Mouse (Mus musculus) thymus, postnatal 10 days (tissue): ENCODE measurements around the gene Arf5.
A peak's percentile ranks its signal among the peaks of the same experiment; 100 is the strongest.

Experiments used
- DNase-seq, 2 experiments: peaks; one replicate each; pipeline ENCODE4 v3.0.0; 2021; ENCODE audit warnings: low spot score in 2 of 2

Arf5 gene

DNA sequence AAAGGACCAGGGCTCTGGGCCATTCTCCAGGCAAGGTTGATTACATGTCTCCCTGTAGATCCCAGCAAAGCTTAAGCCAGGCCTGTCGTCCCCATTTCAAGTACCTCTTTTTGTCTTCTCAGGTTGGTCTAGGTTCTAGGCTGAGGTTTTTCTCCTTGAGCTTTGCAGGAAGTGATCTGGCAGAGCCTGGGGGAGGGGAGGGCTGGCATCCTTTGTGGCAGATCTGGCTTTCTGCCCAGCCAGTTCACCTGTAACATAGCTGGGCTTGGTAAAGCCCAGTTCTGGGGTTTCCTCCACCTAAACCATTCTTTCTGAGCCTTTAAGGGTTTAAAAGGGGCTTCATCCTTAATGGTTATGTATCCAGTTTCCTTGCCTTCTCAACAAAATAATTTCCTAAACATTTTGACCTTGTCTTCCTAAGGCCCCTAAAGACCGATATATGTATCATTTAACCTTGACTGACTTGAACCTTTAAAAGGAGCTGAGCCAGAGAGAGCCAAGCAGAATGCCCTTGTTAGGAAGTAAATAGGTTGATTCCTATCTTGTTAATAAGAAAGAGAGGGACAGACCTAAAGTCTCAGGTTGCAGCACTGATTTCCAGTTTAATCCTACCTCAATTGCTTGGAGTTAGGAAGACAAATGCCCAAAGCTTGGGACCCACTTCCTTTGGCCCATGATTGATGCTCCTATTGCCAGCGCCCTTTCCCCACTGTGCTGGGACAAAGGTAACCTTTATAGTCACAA, 3.9 kb downstream of the Arf5 start, which contains the start of gene Fscn3:
TSS of gene Fscn3 (plus strand) at position 694 of the 744 bp plus-strand sequence.
- DNase-seq, result peak; percentile 22 to 43

DNA sequence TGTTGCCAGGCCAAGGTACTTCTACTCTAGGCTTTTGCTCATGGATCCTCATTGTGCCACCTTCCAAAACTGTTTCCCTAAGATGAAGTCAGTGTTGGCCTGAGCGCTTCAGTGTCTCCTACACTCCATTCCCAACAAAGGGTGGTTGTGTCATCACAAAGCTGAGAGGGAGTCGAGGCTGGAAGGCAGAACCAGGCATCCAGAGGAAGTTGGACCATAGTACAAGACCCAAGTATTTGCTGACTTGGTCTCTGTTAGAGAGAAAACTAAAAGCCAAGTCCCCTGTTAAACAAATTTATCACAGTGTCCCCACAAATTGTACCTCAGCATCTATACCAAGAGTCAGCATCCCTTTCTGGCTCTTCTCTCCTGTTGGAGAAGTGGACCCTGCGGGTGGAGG, 4.9 kb downstream of the Arf5 start, which contains the start of gene Gcc1:
TSS of gene Gcc1 (minus strand) at position 101 of the 400 bp plus-strand sequence.
- DNase-seq, result no peak

DNA sequence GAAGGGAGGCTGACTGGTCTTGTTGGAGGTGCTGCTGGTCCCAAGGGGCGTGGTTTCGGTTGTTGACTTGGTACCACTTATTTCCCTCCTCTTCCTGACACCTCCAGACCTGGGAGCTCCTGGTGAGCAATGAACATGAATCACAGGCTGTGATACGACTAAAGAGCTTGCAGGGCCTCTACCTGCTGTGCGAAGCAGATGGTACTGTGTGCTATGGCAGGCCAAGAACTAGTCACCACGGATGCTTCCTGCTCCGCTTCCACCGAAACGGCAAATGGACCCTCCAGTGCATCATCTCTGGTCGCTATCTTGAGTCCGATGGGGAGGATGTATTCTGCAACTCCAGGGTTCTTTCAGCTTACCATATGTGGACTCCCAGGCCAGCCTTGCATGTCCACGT, 6.5 kb downstream of the Arf5 start:
- DNase-seq, result no peak

DNA sequence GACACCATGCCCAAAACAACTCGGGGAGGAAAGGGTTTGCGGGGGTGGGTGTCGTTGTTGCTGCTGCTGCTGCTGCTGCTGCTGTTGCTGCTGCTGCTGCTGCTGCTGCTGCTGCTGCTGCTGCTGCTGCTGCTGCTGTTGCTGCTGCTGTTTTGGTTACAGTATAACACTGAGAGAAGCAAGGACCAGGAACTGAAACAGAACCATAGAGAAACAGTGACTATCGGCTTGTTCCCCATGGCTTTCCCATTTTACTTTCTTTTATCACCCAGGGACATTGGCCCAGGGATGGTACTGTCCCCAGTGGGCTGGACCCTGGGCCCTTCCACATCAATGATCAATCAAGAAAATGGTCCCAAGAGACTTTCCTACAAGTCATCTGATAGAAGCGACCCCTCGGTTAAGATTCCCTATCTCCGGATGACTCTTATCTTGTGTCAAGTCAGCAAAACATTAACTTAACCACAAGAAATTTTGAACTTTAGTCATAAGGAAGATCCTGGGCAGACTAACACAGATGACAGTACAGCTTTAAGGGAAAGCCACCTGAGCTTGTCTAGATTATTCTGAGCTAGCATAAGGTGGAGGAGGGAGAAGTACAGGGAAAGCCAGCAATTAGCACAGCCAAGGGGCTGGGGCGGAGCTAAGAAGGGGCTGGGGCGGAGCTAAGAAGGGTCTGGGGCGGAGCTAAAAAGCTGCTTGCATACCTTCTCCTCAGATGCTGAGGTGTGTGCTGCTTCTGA, 7.6 kb downstream of the Arf5 start:
- DNase-seq, result no peak

DNA sequence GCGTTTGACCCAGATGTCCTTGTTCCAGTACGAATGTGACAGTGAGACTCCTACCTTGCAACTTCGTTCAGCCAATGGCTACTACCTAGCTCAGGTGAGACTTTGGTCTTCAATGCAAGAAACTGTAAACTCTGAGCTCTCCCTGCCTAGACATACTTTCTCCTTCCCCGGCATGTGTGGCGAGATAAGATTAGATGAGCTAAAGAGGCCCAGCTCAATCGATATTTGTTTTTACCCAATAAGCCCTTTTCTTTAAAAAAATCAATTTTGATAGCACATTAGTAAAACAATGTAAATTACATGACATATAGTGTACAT, 8.1 kb downstream of the Arf5 start:
- DNase-seq, result no peak

DNA sequence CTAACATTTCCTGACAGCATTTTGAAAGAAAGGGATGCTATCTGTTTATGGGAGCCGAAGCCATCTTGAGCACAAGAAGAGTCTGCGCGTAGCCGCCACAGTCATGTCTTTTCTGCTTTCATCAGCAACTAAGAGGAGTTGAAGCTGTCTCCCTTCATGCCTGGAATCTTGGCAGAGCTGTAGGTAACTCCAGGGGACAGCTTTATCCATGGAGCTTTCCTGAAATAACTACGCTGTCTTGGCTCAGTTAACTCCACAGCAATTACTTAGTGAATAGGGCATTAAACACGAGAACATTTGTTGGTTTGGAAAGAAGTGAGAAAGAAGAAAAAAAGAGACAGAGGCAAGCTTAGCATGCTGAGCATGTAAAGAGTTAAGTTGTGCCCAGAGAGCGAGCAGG, 24.6 kb downstream of the Arf5 start:
- DNase-seq, result no peak

DNA sequence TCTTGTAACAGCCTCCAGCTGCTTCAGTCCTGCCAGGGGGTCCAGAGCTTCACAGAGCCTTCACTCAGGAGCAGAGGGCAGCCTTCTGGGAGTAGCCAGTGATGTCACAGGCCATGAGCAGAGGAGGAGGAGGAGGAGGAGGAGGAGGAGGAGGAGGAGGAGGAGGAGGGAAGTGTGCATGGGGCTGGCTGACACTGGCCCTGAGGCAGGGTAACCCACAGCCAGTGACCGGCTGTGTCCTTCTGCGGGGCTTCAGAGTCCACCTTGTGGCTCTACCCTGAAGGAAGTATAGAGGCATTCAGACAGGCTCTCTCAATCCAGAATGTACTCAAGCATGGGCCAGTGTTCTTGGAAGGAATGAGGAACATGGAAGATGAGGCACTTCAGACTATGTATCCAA, 25.9 kb downstream of the Arf5 start, which contains the start of gene Pax4:
TSS of gene Pax4 (minus strand) at position 101 of the 400 bp plus-strand sequence.
- no peak for DNase-seq

DNA sequence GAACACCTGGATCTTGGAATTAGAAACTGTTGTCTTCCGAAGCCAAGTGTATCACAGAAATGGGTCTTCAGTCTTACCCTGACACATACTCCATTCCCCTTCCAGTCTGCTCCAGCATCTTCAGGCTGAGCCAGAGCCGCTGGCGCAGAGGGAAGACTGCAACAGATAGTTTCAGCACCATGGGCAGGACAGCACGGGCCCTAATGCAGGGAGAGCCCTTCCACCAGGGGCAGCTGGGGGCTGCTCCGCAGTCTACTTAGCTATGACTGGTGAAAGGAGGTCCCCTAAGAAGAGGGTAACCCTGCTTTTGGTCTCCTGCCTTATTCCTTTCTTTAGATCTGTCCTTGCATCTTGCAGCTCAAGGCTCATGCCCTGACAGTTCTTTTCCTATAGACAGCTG, 27.1 kb downstream of the Arf5 start:
- DNase-seq, result no peak

DNA sequence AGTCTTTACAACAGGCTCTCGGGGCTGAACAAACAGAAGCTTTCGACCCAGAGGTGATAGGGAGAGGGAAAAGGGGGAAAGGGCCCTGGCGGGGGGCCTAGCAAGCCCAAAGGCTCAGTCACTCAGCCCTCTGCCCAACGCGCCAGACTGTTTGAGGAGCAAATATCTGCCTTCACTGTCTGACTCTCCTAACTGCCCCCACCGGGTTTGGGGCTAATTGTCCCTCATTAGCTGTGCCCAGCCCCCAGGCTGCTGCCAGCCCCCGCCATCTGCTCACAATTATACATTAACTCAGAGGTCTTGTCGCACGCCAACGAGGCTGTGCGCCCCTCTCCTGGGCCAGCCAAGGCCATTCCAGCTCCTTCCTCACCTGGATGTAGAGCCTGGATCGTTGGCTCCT, 27.6 kb downstream of the Arf5 start:
- no peak for DNase-seq

DNA sequence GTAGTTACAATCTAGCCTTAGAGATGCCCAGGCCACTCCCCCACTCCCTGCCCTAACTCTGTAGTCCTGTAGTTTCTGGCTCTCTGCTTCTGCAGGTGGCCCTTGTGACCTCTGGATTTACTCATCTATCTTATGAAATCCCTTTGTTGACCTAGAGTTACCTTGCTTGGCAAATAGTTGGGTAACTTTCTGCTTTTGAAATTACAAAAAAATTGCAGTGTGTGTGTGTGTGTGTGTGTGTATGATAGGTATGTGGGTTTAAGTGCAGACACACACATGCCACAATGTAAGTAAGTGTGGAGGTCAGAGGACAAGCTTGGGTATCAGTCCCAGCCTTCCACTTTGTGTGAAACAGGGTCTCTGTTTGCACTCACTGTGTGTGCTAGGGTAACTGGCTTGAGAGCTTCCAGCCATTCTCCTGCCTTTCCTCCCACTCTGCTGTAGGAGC, 35.9 kb downstream of the Arf5 start:
- DNase-seq, result no peak

DNA sequence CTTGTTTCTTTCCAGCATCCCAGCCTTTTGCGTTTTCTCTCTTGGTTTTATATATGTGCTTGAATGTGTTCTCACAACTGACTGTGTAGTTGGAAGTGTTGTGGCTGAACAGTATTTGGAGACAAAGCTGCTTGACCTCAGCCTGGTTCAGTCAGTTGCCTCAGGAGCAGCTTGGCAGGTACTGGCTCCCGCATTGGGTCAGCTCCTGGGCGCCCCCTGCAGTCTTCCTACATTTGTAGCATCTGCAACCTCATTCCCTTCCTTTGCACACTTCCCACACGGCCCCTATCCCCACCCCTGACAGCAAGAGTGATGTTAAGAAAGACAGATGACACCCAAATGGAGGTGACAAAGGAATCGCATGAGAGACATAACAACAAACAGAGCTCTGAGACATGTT, 37.2 kb downstream of the Arf5 start:
- DNase-seq, result peak in 1 of 2 experiments; percentile 49

DNA sequence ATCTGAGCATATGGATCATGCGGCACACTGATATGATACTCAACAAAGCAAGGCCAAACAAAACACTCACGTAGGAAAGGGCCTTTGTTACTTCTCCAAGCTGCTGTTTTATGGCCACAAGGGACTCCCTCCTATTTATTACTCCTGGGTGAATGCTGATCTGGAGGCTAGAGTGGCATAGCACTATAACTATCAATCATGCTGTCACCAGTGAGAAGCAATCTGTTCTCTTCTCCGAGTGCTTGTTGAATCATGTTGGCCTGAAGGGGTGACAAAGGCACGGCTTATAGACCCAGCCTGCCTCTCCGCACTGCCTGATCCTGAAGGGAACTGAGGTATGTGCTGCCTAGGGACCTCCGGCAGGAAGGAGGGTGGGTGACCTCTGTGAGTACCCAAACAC, 41.3 kb downstream of the Arf5 start:
- DNase-seq, result no peak

DNA sequence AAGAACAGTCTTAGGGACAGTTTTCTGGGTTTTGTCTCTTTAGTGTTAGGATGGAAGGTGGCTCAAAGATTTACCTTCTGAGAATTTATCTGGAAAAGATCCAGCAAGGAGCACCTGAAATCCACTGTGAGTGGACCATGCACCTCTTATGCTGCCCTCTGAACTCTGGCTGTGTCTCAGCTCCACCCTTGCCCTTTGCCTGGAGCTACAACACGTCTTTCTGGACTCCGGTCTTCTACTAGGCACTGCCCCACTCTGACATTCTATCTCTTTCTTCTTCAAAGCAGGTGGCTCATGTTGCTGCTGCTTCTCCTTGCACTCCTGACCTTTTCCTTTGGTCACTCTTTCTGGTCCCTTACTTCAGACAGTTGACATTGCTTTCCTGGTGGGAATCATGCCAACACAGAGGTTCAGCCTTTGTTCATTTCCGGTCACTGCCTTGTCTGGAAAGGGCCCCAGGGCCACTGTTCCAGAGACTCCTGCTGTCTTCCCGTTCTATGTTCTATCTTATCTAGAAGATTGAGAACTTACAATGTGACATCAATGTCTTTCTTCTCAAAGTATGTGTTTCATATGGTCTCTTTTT, 46.8 kb downstream of the Arf5 start:
- DNase-seq, result no peak

DNA sequence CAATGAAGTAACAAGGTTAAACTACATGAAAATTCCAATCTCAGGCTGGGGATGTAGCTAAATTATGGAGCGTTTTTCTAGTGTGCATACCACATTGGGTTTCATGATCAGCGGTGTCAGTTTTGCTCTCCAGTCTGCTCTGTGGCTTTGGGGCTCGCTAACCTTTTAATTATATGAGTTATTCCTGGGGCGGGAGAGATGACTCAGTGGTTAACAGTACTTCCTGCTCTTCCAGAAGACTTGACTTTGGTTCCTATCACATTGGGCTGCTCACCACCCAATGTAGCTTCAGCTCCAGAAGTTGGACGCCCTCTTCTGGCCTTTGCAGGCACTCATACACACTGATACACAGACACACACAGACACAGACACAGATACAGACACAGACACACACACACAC, 47.3 kb downstream of the Arf5 start:
- DNase-seq, result no peak

DNA sequence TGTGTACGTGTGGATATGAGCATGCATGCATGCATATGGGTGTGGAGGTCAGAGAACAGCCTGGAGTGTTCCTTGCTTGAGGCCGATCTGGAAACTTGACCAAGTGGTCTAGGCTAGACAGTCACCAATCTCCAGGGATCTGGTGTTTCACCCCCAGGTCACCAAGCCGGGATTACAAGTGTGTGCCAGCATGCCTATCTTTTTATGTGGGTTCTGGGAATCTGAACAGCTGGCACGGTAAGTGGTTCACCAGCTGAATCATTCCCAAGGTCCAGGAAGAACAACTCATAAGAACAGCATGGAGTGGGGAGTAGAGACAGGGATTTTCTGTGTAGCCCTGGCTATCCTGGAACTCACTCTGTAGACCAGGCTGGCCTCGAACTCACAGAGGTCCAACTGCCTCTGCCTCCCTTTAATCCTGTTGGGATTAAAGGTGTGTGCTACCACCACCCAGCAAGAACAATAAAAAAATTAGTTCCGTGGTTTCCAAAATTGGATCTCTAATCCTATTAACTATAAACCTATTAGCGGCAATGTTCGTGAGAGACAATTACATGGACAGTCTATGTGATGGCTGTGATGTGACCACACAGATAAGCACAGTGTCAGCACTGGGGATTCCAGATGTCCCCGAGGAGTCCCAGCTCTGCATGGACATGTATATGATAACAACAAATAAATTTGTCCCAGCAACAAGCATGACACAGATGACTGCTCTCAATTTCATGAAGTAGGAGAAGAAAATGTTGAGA, 48.1 kb downstream of the Arf5 start:
- no peak for DNase-seq

DNA sequence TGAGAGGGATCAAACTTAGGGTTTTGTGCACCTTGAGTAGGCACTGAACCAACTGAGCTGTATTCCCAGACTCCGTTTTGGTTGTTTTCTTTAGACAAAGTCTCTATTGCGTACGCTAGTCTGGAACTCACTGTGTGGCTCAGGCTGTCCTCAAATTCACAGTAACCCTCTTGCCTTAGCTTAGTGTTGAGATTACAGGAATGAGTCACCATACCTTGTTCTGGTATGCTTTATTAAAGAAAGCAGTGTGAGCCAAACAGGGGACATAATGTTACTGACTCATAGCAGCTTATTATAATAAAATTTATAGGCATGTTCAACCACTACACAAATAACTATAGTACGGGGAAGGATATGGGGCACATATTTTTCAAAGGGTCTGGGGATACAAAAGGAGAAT, 50.9 kb downstream of the Arf5 start:
- DNase-seq, result no peak

DNA sequence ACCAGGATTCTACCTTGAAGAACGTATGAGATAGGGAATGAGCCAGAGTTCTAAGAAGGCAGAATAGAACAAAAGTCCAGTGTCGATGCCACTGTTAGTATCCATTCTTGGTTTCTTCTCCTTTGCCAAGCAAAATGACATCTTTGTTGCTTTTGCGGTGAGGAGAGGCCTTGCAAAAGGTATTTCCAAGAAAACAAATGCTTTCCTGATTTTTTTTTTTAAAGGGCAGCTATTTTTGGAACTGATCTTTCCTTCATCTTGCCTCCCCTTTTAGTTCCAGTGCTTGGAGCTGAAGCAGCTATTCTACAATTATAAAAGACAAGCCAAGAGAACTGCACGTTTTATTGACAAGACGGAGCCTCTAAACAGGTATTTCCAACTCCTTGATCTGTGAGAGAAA, 51.5 kb downstream of the Arf5 start, which contains the start of gene Snd1:
TSS of gene Snd1 (plus strand) at position 301 of the 400 bp plus-strand sequence.
- DNase-seq, result no peak
